Mouse (Mus musculus) spleen, adult 18-20 months (tissue): ENCODE measurements around the gene Csrp3.

Source experiments
- DNase-seq, 2 experiments: peaks; one replicate each; pipeline ENCODE4 v3.0.0; 2022; ENCODE audit warnings: mixed read lengths in 2 of 2

Gene Csrp3

DNA sequence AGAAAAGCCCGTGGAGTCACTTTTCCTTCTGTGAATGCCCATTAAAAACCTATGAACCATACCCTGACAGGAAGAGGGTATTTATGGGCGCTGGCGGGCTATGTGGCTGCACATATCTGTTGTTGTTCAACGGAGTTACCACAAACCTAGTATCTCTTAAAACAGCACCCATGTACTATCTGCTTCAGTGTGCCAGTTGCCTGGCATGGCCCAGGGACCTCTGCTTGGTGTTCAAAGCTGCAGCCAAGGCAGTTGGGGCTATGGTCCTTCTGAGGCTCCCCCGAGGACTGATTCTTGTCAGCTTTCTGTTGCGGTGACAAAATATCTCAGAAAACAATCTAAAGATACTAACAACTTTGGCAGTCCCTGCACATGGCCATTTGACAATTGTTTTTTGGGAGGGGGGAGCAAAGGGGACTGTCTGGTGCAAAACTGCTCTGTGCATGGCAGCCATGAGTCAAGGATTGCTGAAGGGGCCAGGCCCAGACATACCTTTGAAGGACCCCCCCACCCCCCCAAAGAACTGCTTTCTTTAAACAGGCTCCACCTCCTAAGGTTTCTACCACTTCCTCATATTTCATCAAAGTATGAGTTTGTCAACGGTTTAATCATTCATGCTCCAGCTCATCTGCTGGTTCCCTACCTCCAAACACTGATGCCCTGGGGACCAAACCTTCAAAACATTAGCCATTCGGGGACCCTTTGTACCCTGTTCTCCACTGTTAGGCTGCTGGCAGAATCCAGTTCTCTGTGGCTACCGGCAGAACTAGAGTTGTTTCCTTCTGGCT is 17.0 kb upstream of the Csrp3 start:
- DNase-seq: no peak

DNA sequence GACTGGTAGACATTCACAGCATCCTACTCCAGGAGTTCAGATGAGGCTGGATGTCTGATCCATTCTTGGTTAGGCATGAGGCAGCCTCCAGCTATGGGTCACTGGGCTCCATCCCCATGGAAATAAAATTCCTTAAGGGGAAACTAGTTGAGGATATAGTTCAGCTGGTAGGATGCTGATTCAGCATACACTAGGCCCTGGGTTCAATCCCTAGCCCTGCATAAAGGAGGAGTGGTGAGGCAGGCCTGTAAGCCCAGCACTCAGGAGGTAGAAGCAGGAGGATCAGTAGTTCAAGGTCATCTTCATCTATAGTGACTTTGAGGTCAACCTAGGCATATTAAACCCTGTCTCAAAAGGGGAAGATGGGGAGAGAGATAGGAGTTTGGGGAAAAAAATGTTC is 16.4 kb upstream of the Csrp3 start:
- DNase-seq: no peak

DNA sequence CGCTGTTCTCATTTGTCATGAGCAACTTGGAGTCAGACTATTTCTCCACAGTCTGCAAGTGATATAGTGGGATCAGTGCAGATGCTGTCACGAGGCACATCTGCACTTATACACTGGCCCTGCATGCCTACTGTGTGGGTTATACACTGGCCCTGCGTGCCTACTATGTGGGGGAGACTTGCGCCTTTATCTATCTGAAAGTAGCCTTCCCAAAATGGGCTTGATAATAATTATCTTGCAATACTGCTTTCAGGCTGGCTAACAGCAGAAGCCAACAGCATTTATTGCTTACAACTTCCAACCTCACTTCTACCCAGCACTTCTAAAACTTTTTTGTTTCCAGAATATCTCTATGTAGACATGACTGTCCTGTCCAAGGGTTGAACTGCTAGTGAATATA is 14.0 kb upstream of the Csrp3 start:
- DNase-seq: no peak

DNA sequence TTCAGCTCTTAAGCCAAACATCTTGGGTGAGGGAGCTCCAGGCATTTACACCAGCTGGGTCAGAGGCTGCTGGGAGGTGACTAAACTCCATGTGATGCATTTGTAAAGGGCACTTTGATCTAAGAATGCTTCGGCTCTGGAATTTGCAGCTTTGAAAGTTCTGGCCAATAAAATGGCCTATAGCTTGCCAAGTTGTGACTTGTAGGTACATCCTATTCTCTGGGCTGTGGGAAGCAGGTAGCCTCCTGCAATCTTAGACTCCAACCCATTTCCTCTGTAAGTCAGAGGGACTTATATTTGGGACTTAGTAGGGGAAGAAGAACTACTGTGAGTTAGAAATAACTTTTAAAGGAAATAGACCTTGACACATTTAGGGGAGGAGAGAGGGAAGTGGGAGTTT is 13.1 kb upstream of the Csrp3 start:
- DNase-seq: no peak

DNA sequence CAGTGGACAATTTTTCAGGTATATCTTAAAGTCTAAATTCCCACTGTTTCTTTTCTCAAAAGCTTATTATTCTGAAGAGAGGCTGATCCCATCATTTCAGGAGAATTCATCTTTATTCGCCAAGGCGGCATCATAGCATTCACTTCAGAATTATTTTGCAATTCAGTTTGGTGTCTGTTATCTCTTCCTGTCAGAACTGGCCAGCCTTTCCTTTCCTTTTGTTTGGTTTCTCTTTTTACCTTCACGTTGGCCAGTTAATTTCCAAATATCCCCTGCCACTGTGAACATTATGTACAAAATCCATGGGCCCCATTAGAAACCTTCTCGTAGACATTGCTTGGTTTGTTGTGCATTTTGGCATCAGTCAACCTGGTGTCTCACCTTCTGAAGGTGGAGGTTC is 11.5 kb upstream of the Csrp3 start:
- no peak for DNase-seq

DNA sequence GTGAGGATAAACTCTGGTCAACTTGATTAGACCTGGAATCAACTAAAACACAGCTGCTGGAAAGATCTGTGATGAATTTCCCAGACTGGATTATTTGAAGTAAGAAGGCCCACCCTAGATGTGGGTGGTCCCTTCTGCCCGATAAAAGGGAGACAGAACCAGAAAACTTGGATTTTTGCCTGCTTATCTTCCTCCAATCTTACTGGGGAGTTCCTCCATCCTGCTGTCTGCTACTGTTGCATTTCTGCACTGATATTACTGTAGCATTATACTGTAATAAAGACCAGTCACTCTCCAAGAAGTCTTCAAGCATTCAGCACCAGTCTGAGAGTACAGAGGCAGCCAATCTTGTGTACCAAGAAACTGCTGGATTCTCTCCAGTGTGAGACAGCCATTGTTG is 10.4 kb upstream of the Csrp3 start:
- no peak for DNase-seq

DNA sequence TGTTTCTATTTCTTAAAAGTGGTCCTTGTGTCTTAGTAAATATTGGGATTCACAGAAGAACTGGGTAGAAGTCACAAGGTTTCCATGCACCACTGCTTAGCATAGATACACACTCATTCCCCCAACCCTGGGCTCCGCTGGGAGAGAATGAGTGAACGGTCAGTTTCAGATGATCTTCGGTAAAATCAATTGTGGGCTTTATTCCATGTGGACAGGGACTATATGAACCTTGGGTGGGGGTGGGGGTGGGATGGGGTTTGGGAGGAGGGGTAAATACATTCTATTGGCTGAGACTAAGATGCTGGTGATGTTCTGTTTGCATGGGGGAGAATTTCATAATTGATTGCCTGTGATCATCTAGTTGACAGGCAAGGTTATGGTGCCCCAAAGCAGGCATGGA is 7.6 kb upstream of the Csrp3 start:
- no peak for DNase-seq

DNA sequence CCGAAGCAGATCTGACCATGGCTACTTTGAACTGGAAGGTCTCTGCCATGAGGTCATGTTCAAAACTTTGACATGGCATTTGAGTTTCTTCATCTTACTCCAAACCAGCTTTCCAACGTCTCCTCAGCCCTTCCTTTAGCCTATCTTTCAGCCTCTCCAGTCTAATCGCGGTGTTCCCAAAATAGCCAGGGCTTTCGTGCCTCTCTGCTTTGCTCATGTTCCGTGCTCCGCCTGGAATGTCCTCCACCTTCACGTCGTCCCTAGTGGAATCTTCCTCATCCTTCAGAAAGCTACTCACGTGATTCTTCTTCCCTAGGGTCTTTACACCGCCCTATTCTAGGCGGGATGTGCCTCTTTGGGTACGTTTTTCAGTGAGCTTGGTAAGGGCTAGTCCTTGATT is 5.7 kb upstream of the Csrp3 start:
- DNase-seq: no peak

DNA sequence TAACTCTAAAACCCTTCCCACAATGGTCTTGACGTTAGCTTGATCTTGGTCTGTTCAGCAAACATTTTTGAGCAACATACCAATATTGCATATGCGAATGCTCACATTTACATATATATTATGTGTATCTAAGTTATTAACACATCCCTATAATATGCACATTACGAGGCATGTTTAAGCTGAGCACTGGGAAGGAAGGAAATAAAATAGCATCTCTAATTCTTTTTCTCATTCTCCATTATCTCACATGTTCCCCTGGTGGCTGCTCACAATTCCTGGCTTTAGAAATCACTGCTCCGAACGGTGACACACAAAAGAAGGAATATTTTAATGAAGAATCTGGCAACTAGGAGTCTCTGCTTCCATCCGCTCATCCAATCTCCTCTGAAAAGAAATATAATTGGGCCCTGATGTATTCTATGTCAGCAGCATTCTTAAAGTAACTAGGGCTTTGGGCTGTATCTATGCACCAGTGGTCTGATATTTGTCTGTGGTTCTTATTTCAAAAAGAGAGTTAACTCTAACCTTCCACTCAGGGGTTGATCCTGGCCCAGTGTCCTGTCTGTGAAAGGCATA is 3.8 kb upstream of the Csrp3 start:
- no peak for DNase-seq

DNA sequence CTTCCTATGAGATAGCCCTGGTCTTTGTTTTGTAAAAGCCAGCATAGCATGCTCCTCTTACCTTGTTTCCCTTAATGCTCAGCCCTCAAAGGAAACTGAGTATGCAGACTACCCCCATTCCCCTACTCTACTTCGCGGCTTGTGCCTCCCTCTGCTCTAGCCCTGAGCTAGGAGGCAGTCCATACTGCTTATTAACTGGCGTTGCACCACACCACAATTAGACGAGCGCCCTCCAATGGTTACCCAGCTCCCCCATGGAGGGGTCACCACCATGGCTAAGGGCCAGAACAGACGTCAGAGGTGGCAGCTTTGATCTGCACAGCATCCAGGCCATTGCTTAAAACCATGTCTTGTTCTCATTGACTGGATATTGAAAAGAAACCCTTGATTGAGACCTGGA is 1.1 kb downstream of the Csrp3 start:
- DNase-seq: no peak

DNA sequence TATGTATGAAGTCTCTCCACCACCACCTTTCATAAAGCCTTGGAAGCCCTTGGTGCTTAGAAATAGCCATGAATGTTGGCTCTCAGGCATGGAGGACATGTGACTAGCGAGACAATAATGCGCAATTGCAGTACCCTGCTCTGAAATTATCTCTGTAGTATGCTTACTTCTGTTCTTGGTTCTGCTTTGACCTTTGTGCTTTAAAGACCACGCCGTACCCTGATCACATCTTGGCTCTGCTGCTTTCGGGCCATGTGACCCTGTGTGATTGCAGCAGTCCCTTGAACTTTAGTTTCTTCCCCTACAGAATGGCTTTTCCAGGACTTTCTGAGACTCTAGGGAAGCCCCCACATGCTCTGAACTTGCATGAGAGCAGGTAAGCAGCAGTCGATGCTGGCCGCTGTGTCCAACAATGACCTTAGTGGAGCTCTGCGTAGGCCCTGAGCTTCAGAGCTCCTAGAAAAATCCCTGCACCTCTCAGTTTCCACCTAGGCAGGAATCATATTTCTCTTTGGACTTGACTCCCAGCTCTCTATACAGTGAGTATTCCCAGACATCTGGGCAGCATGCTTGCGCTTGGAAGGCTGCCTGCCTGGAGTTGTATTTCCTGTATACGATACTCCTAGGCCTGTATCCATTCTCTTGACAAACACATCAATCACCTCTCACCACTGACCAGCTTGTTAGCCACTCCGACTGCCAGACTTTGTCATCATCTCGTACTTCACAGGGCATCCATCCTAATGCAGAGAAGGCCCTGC is 2.4 kb downstream of the Csrp3 start:
- DNase-seq: no peak

DNA sequence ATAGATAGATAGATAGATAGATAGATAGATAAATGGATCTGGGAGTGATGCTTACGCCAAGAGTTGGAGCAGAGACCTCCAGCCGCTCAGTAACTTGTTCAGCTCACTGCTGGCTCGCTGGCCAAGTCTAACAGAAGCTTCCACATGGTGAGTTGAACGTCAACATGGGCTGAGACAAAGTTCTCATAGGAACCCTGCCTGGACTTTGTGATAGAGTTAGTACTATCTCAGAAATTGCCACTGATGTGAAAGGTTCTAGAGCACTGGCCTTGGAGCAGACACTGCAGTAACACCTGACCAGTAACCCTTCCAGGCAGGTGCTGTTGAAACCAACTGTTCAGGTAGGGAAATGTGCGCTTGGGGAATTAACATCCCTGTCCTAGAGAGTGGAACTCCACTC is 4.3 kb downstream of the Csrp3 start:
- no peak for DNase-seq

DNA sequence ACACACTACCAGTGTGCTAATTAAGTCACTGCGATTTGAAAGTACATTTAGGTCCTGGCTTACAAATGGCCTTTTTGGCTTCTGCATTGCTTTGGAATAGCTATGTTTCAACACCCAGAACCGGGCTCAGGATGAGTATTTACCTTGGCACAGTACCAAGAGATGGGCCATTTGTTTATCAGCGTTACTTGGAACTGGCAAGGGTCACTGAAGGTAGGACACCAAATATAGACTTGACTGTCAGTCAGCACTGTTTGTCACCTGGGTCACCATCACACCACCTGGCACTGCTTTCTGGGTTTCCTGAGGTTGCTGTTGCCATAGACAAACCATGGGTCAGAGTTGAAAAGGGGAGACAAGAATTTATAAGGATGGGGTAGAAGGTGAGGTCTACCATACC is 5.5 kb downstream of the Csrp3 start:
- DNase-seq: no peak

DNA sequence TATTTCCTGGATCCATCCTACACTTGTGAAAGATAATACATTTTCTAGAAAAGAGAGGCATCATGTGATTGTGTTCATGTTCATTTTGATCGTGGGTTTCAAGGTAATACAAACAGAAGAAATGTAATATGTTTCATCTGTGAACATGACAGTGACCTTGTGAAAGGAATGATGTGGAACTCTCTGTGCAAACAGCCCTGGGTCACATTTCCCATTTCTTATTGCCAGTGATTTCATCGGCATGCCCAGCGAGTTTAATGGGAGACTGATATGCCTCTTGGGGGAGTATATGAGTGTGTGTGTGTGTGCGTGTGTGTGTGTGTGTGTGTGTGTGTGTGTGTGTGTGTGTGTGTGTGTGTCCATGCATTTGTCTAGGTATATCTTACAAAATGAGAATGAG is 6.3 kb downstream of the Csrp3 start:
- DNase-seq: no peak

DNA sequence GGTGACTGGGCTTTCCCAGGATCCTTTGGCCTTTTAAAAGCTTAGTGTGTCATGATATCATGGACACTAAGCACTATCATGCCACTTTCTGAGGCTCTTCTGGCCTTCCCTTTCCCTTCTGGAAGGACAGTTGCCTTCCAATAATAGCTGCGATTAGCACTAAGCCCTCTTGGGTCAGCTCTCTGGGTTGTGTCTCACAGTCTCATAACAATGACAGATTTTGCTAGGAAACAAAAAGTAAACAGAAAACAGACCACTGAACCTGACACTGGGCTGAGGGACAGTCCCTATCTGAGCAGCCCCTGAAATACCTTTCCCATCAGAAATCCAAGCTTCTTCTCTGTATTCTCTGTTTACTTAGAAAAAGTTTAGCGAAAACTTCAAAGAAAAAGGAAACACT is 7.3 kb downstream of the Csrp3 start:
- DNase-seq: no peak

DNA sequence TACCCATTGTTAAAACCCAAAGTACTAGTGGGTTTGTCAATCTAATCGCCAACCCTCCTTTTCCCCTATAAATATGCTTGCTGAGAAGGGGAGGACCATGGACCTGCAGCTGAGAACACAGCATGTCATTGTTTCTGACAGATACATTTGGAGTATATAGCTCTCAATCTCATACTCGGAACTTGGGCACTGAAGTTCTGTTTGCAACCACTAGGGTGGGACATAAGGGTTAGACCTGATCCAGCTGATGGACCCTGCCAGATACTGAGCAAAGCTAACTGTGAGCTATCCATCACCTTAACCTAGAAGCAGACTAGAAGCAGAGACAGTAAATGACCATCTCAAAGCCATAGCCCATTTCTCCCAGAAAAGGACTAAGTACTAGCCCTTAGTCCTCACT is 9.4 kb downstream of the Csrp3 start:
- DNase-seq: no peak

DNA sequence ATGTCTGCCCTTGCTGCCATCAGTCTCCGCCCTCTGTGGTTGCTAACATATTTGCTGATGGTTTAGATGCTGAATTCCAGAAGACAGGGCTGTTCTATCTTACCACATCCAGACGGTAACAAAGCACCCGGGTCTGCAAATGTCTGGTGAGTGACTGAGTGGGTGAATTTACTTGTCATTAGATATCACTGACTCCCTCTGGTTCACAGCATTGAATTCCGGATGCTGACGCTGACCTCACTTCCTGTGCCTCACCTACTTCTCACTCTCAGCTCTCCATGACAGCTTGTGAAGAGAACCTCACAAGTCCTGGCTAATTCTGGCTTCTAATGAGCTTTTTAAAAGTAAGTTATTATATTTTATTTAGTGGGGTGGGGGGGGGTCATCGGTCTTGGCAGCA is 10.9 kb downstream of the Csrp3 start:
- DNase-seq: no peak

DNA sequence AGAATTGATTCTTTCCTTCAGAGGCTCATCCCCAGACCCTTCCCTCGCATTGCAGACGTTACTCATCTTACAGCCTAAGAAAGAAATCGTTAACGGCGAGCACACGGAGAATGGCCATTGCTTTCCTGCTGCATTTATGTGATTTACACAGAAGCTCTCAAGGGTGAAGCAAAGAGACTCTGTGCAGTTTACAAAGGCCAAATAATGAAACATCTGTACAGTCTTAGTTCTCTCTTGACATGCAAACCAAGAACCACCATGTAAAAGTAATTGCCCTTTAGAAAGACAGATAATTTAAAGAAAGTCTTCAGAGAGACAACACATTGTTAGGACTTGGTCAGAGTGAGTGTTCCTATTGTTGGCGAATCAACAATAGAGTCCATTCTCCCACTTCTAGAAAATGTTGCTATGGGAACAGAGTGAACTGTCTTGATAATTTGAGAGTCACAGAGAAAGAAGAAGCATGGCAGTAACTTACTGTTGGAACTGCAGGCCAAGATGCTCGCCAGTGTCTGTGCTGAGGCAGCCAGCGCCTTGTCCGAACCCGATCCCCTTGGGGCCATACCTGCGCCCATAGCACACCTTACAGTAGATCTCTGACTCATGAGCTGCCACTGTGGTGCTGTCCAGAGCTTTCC is 12.7 kb downstream of the Csrp3 start:
- no peak for DNase-seq

DNA sequence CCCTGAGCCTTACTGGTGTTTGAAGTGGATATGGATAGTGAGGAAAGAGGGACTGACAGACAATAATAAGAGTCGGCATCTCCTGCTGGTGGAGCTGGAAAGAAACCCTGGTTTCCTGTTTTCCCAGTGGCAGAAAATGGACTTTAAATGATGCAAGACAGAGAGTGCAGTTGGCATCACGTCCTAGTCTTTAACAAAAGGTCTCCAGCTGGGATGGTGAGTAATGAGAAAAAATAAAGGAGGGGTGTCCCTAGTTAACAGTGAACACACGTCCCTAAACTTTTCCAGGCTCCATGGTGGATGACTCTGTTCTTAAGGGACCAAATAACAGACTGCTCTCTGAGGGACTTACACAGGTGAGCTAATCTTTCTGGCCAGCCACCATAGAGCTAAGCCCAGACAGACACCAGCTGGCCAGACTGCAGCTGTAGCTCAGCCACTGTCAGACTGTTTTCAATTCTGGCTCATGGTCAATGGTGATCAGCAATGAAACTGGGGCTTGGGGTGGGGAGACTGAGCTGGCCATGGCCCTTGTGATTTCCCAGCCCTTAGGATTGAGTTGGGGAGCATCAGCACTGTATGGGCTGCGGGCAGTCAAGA is 13.4 kb downstream of the Csrp3 start:
- DNase-seq: no peak

DNA sequence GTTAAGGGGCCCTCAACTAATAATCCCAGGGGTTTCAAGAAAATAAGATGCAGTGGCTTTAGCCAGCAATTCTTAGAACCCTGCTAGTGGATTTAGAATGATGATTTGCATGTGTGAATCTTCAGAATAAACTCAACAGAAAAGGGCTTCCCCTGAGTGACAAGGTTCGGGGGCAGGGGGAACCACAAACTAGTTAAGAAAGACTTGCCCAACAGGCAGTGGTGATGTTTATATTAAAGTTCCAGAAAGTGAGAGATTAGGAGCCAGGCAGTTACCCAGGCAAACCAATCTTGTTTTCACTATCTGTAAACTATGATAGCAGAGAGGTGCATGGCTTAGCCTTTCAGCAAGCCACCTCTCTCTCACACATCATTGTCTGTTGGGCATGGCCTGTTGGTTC is 15.1 kb downstream of the Csrp3 start:
- DNase-seq: no peak

DNA sequence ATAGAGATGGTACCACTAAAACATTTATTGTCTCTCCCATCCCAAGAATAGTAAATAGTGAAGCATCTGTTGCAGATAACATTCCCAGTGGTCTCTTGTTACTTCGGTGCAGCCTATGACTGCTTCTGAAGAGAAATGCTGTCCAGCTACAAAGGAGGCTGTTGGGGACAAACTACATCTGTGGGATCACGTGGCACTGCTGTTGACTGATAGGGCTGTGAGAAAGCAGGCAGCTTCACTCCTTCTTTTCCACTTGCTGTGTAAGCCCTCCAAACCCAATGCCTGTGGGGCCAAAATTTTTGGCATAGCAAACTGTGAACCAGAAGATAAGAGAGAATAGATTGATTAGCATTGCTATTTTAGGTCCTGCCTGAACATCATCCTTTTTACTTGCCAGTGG is 17.4 kb downstream of the Csrp3 start:
- DNase-seq: no peak

DNA sequence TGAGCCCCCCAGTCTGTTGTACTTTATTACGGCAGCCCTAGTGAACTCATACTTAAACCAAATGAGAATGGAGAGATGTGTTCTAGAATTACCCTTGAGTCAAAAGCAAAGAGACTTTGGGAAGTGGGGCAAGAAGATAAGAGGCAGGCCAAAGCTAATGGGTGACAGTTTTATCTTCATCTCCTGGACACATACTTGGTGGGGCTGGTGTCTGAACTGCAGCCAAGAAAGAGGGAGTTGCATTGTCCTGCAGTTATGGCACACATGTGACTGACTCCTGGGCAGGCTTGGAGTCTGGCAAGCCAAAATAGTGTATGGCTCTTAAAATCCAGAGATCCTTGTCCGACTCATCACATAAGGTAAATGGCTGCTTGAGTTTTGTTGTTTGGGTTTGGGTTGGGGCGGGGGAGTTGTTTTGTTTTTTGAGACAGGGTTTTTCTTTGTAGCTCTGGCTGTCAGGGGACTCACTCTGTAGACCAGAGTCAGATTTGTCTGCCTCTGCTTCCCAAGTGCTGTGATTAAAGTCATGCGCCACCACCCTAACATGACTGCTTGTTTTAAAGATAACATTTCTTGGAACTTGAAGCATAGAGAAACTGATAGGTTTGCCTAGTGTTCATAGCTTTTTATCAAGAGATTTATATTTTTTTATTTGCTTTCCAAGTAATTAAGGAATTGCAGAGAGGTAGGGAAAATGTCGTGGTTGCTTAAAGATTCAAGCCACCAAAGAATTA is 18.5 kb downstream of the Csrp3 start:
- no peak for DNase-seq

DNA sequence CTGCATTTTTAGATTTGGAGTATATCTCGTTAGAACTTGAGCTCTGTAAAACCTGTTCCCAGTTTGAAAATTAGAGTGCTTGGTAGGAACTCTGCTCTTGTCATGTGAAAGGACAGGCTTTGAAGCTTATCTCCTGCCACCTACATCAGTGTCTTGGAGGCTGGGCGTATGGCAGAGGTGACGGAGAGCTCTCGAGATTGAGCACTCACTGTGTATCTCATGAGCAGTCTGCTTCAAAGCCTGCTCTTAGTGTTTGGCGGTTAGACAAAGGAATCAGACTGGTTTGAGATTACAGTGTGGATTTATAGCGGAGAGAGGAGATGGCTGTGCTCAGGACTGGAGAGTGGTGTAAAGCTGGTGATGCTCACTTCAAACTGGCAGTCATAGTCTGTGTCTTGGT is 22.7 kb downstream of the Csrp3 start:
- no peak for DNase-seq
